Mouse (Mus musculus) cerebellum, adult 2 months (tissue): ENCODE measurements around the gene Ube2cbp.

Source experiments
- CTCF ChIP-seq: fragments of 200-500 bp; IDR thresholded peaks from 2 replicates; pipeline ENCODE4 v1.5.1; 2011; ENCODE audit warnings: low read depth, mild to moderate bottlenecking, control low read depth, low read length, moderate library complexity, borderline replicate concordance; ENCODE audit not compliant: insufficient read depth
- POLR2A ChIP-seq: fragments of 200-500 bp; IDR thresholded peaks from 2 replicates; pipeline ENCODE4 v1.6.1; 2011; ENCODE audit warnings: low read length, control low read depth, borderline replicate concordance; ENCODE audit not compliant: insufficient read depth

GRCm38 (mm10) chr9:86419366-86419765, 45.4 kb downstream of the Ube2cbp start:
- no peak for TF ChIP-seq POLR2A
- no peak for TF ChIP-seq CTCF
